Comparison of ENCODE assay signal across 8 mouse cellular contexts in the genomic region with DNA sequence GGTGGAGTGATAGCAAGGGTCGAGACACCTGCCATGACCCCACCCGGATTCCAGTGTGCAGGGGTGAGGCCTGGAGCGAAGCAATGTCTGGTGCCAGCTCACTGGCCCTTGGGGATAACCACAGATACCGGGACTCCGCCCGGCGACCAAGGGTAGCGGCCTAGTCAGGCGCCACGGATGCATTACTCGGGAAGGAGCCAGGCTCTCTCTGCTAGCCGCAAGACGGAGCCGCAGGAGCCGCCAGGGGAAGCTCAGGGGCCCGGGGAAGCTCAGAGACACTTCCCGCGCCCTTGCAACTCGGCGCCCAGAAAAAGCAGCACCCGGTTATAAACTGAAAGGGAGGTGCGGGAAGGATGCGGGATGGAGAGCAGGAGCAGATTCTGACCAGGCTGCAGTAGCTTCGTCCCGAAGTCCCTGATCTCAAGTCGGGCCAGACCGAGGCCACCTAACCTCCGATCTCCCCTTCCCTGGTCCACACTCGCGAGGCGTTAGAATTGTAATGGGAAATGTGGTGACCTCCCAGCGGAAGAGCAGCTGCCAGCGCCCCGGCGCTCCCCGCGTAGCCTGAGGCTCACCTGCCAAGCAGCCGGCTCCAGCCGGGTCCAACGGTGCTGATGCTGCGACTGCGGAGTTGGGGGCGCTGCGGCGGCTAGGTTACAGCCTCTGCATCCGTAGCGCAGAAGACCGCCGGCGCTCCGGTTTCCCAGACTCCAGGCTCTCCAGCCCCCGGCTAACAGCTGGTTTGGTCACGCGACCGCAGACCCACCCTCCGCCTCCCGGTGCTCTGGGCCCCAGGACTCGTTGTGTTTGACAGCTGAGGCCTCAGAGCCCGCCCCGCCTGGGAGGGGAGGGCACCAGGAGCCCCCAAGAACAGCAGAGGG. TPM values are rescaled to one million over a fixed set of nuclear protein-coding genes. Genes with fewer than 3 reads are reported as not detected.
DNase-seq lines count a peak whose midpoint lies in the region; ATAC-seq lines count a peak whose summit lies in the region.

A gene (minus strand): TSS at position 825 of the 881 bp plus-strand sequence.

- DNase-seq in R1 (ENCODE audit: low read depth, low spot score) = peak; percentile 67
- DNase-seq in cerebellum, adult 8-10 months = peak; percentile 74
- peak; percentile 49 to 69 for DNase-seq in heart, postnatal 36 days
- DNase-seq in layer of hippocampus, adult 9-10 months (ENCODE audit: low spot score) = peak; percentile 35
- peak; percentile 50 to 58 for DNase-seq in lung, adult 18-20 months
- DNase-seq in ovary, postnatal 10 days (ENCODE audit: low spot score) = peak; percentile 22
- DNase-seq in urinary bladder, postnatal 25 days (ENCODE audit: low spot score) = peak; percentile 21

- ATAC-seq in frontal cortex, adult (ENCODE audit: low TSS enrichment) = peak; percentile 69

- intact Hi-C loops in heart, postnatal 36 days (cut with DNase I) = loop anchor here (5.0 kb wide), 1 partner anchor 174 kb away; no protein-coding TSS in a partner anchor

RNA-seq across cellular contexts. Expression of the gene that starts here (rescaled TPM):
- total RNA-seq in heart, postnatal 36 days (2021) = 10 to 100 TPM; 10.3 to 13.0 TPM

Comparison
In these comparisons a context has a peak if more than half of its experiments do, and no peak if none do; other contexts are left out.
1. Peak in every context shown above with its lines: DNase-seq and ATAC-seq.
2. DNase-seq: peak in every context shown above with its lines; median percentile 74 in cerebellum, adult 8-10 months; 67 in R1; 59 in heart, postnatal 36 days; 54 in lung, adult 18-20 months; 35 in layer of hippocampus, adult 9-10 months; 22 in ovary, postnatal 10 days; 21 in urinary bladder, postnatal 25 days.